Mouse (Mus musculus): ENCODE data around the gene Pld4. TPM values are rescaled to one million over a fixed set of nuclear protein-coding genes. Genes with fewer than 3 reads are reported as not detected.

Pld4 gene
- total and polyA plus RNA-seq, 2 experiments = 8.5 to 20.5 TPM

DNA sequence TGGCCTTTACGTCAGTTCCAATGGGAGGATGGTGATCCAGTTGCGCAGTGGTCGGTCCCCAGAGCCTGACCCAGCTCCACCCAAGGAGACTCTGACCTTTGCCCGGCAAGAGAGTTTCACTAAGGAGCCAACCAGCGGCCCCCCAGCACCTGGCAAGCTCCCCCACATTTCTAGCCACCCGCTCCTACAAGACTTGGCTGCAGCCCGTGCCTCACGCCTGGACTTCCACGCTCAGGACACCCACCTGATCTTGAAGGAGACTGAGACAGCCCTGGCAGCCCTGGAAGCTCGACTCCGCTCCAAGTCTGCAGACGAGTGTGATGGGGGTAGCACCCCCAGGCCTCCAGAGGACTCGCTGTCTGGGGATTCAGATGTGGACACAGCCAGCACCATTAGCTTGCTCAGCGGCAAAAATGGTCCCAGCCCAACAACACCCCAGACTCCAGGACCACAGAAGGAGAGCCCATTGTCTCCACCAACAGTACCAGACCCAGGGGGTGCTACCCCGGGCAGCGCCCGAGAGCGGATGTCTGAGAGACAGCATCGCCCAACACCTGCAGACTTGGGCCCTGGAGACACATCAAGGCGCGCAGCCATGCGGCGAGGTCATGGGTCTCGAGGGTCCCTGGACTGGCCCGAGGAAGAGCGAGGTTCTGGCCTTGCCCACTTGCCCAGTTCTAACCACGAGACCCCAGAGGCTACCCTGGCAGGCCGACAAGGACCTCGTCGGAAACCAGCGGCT is 22.0 kb upstream of the Pld4 start:
- 94% methylated on average over 31 of the region's 31 CpGs for WGBS
- H3K79me2 ChIP-seq (ENCODE audit: control insufficient read depth, insufficient read depth, low read length) = no peaks in the 10 kb centered on the region
- no peaks in the 10 kb centered on the region for H3K36me3 ChIP-seq (ENCODE audit: control insufficient read depth, insufficient read depth, low read length)

DNA sequence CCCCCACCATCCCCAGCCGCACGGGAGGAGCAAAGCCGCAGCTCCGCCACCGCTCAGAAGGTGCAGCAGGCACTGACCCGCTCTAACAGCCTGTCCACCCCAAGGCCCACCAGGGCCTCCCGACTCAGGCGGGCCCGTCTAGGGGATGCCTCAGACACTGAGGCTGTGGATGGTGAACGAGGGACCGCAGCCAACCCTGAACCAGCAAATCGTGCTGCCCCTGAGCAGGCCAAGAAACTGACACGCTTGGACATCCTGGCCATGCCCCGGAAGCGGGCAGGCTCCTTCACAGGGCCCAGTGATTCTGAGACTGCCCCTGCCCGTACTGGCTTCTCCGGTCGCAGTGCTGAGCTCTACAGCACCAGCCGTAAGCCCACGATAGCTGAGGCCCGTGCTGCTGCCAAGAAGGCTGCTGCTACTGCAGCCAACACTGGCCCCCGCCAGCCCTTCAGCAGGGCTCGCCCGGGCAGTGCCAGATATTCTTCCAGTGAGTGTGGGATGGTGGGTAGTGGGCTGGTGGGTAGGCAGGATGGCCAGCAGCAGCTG is 21.4 kb upstream of the Pld4 start:
- no peak for DNase-seq (ENCODE audit: extremely low read depth, low read depth, low spot score)
- Histone ChIP-seq H3K9ac (ENCODE audit: low read depth, low read length) (no peak overlapping the region), H3K27me3 (ENCODE audit: control insufficient read depth, insufficient read depth, low read length) (no peaks in the 10 kb centered on the region), H3K27ac (replicated peaks; ENCODE audit: insufficient read depth, low read depth, low read length) (no peak overlapping the region), H3K36me3 (ENCODE audit: control insufficient read depth, insufficient read depth, low read length) (no peaks in the 10 kb centered on the region), H3K4me3 (ENCODE audit: insufficient read depth, low read depth, low read length) (no peak overlapping the region), H3K4me1 (ENCODE audit: control insufficient read depth, insufficient read depth, low read length) (no peaks in the 10 kb centered on the region), H3K79me2 (ENCODE audit: control insufficient read depth, insufficient read depth, low read length) (no peaks in the 10 kb centered on the region)
- TF ChIP-seq CTCF (IDR thresholded peaks at IDR 0.05; ENCODE audit: low read depth, low read length) (no peak), POLR2A (IDR thresholded peaks at IDR 0.05; ENCODE audit: extremely low read depth, insufficient read depth, low read length) (no peak)
- 97% methylated on average over 24 of the region's 24 CpGs for WGBS

More for the DNA sequence above, 22.0 kb upstream of the Pld4 start:
- no peaks in the 10 kb centered on the region for H3K27me3 ChIP-seq (ENCODE audit: control insufficient read depth, insufficient read depth, low read length)
- H3K4me1 ChIP-seq (ENCODE audit: control insufficient read depth, insufficient read depth, low read length) = no peaks in the 10 kb centered on the region
- no peak for DNase-seq (ENCODE audit: extremely low read depth, low read depth, low spot score)
- TF ChIP-seq CTCF (IDR thresholded peaks at IDR 0.05; ENCODE audit: low read depth, low read length) (no peak), POLR2A (IDR thresholded peaks at IDR 0.05; ENCODE audit: extremely low read depth, insufficient read depth, low read length) (no peak)
- H3K9ac ChIP-seq (ENCODE audit: low read depth, low read length) = no peak overlapping the region
- no peak overlapping the region for H3K4me3 ChIP-seq (ENCODE audit: insufficient read depth, low read depth, low read length)
- H3K27ac ChIP-seq (replicated peaks; ENCODE audit: insufficient read depth, low read depth, low read length) = no peak overlapping the region

DNA sequence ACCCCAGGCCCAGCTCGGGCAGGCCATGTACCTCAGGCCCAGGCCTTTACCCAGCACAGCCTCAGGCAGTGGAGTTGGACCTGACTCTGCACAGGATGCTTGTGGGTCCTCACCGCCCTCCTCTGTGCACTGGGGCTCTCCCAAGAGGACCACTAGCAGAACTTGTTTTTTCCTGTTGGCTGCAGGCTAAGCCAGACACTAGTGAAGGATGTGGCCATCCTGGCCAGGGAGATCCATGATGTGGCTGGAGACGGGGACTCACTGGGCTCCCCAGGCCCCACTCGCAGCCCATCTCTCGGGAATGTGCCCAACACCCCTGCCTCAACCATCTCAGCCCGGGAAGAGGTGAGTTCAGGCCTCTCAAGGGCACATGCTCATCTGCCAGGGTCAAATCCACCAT is 17.7 kb upstream of the Pld4 start:
- Histone ChIP-seq H3K27ac (replicated peaks; ENCODE audit: insufficient read depth, low read depth, low read length) (no peak overlapping the region), H3K36me3 (ENCODE audit: control insufficient read depth, insufficient read depth, low read length) (no peaks in the 10 kb centered on the region), H3K27me3 (ENCODE audit: control insufficient read depth, insufficient read depth, low read length) (no peaks in the 10 kb centered on the region), H3K4me3 (ENCODE audit: insufficient read depth, low read depth, low read length) (no peak overlapping the region), H3K4me1 (ENCODE audit: control insufficient read depth, insufficient read depth, low read length) (no peaks in the 10 kb centered on the region), H3K9ac (ENCODE audit: low read depth, low read length) (no peak overlapping the region), H3K79me2 (ENCODE audit: control insufficient read depth, insufficient read depth, low read length) (no peaks in the 10 kb centered on the region)
- TF ChIP-seq CTCF (IDR thresholded peaks at IDR 0.05; ENCODE audit: low read depth, low read length) (no peak), POLR2A (IDR thresholded peaks at IDR 0.05; ENCODE audit: extremely low read depth, insufficient read depth, low read length) (no peak)
- WGBS = 74% methylated on average over 6 of the region's 6 CpGs
- no peak for DNase-seq (ENCODE audit: extremely low read depth, low read depth, low spot score)

DNA sequence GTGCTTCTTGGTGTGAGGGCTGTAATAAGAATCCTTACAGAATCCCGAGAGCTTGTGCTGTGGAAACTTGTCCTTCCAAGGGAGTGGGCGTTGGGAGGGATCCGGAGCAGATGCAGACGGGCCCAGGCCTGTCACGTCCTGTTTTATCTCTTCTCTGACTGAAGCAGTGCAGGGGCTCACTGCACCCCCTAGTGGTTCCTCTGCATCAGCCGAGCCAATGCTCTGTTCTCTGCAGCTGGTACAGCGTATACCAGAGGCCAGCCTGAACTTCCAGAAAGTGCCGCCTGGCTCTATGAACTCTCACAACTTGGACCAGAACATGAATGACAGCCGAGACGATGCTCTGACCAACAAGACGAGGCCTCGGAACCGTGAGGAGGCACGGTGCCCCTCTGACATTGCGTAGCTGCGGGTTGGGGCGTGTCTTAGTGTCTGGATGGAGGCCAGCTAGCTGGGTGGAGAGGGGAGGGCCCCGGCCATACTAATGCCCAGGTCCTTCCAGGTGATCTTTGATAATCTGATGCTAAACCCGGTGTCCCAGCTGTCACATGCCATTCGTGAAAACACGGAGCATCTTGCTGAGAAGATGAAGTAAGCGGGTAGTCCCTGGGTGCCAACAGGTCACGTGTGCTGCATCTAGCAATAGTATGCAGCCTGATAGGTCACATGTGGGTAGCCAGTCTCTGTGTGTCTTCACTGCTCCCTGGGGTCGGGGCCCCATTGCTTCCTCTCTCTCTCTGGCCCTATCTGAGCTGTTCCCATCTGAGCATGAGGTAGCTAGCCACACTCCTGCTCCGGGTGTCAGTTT is 17.1 kb upstream of the Pld4 start:
- 63% methylated on average over 25 of the region's 25 CpGs for WGBS
- TF ChIP-seq POLR2A (IDR thresholded peaks at IDR 0.05; ENCODE audit: extremely low read depth, insufficient read depth, low read length) (no peak), CTCF (IDR thresholded peaks at IDR 0.05; ENCODE audit: low read depth, low read length) (peak; percentile 91)
- Histone ChIP-seq H3K27ac (replicated peaks; ENCODE audit: insufficient read depth, low read depth, low read length) (no peak overlapping the region), H3K79me2 (ENCODE audit: control insufficient read depth, insufficient read depth, low read length) (no peaks in the 10 kb centered on the region), H3K36me3 (ENCODE audit: control insufficient read depth, insufficient read depth, low read length) (no peaks in the 10 kb centered on the region), H3K9ac (ENCODE audit: low read depth, low read length) (no peak overlapping the region), H3K4me1 (ENCODE audit: control insufficient read depth, insufficient read depth, low read length) (no peaks in the 10 kb centered on the region), H3K27me3 (ENCODE audit: control insufficient read depth, insufficient read depth, low read length) (no peaks in the 10 kb centered on the region), H3K4me3 (ENCODE audit: insufficient read depth, low read depth, low read length) (no peak overlapping the region)
- peak; percentile 26 for DNase-seq (ENCODE audit: extremely low read depth, low read depth, low spot score)

DNA sequence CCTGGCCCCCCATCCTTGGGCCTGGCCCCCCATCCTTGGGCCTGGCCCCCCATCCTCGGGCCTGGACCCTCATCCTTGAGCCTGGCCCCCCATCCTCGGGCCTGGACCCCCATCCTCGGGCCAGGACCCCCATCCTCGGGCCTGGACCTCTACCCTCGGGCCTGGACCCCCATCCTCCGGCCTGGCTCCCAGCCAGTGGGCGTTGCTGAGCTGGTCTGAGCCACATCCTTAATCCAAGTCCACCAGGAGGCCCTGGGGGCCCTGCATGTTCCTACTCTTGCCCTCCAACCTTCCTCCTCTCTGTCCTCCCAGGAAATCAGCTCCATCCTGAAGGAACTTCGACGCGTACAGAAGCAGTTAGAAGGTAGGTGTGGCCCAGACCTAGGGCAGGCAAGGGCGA is 16.2 kb upstream of the Pld4 start:
- Histone ChIP-seq H3K4me1 (ENCODE audit: control insufficient read depth, insufficient read depth, low read length) (no peaks in the 10 kb centered on the region), H3K79me2 (ENCODE audit: control insufficient read depth, insufficient read depth, low read length) (no peaks in the 10 kb centered on the region), H3K27ac (replicated peaks; ENCODE audit: insufficient read depth, low read depth, low read length) (no peak overlapping the region), H3K27me3 (ENCODE audit: control insufficient read depth, insufficient read depth, low read length) (no peaks in the 10 kb centered on the region), H3K4me3 (ENCODE audit: insufficient read depth, low read depth, low read length) (no peak overlapping the region), H3K36me3 (ENCODE audit: control insufficient read depth, insufficient read depth, low read length) (no peaks in the 10 kb centered on the region), H3K9ac (ENCODE audit: low read depth, low read length) (no peak overlapping the region)
- 87% methylated on average over 11 of the region's 11 CpGs for WGBS
- DNase-seq (ENCODE audit: extremely low read depth, low read depth, low spot score) = no peak
- no peak for TF ChIP-seq CTCF (IDR thresholded peaks at IDR 0.05; ENCODE audit: low read depth, low read length)

Measured in liver, adult 2 months (tissue).